Mouse (Mus musculus): ENCODE results near the gene Tut1.

Gene Tut1

DNA sequence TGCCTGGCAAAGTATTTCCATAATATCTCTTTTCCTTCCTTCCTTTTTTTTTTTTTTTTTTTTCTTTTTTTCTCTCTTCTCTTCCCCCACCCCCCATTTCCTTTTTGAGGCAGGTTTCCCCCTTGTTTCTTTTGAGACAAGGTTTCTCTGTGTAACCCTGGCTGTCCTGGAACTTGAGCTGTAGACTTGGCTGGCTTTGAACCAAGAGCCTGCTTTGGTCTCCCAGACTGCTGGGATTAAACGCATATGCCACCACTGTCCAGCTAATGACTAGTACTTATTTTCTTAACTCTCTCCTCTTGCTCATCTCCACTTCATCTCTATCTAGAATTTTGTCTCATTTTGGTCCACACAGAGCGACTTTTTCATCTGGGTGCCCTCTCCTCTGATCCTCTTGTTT, 10.6 kb upstream of the Tut1 start:
- DNase-seq, result no peak

- DNase-seq, result no peak
These were observed 9.6 kb upstream of the Tut1 start for GRCm38 (mm10) chr19:8944062-8944461.

DNA sequence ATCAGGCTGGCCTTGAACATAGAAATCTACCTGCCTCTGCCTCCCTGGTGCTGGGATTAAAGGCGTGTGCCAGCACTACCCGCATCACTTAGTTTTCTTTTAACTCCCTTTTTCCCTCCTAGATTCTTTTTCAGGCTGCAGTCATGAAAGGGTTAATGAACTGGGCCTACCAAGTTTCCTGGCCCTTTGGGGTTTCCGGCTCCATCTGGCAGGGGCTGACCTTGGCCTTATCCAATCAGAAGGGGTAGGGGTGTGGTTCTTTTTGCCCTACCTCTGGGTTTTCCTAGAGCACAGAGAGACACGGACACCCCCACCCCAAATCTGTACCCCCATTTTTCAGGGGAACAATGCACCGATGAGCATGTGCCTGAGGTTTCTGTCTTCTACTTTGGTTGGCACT, 8.9 kb upstream of the Tut1 start:
- DNase-seq, result peak; percentile 71

GRCm38 (mm10) chr19:8945251-8945650, 8.4 kb upstream of the Tut1 start:
- DNase-seq, result no peak

DNA sequence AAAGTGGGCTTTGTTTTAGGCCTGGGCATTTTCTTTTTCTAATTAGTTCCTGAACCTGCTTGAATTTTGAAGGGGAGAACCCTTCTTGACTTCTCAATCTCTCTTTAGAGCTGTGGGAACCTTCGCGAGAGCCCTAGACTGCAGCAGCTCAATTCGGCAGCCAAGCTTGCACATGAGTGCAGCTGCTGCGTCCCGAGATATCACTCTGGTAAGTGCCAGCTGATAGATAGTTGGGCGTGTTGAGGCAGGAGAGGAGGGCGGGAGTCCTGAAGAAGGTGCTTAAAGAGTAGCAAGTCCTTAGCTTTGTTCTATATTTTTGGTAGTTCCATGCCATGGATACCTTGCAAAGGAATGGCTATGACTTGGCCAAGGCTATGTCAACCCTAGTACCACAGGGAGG, 6.7 kb upstream of the Tut1 start:
- DNase-seq, result no peak

- DNase-seq, result no peak
These were observed 3.5 kb upstream of the Tut1 start for GRCm38 (mm10) chr19:8950190-8950589.

GRCm38 (mm10) chr19:8952241-8952640, 1.4 kb upstream of the Tut1 start:
- no peak for DNase-seq

GRCm38 (mm10) chr19:8954171-8954570, 524 bp downstream of the Tut1 start:
- no peak for DNase-seq

DNA sequence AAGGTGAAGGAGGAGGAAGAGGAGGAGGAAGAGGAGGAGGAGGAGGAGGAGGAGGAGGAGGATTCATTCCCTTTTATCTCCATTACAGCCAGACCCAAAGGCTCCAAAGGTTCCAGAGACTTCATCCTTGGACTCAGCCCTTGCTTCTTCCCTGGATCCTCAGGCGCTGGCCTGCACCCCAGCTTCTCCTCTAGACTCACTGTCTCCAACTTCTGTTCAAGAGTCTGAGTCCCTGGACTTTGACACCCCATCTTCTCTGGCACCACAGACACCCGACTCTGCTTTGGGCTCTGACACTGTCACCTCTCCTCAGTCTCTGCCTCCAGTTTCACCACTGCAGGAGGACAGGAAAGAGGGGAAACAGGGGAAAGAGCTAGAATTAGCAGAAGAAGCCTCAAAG, 8.6 kb downstream of the Tut1 start:
- DNase-seq, result peak; percentile 41

- DNase-seq, result no peak
These were observed 11.4 kb downstream of the Tut1 start for GRCm38 (mm10) chr19:8965075-8965474.

GRCm38 (mm10) chr19:8965771-8966170, 12.1 kb downstream of the Tut1 start:
- DNase-seq, result peak; percentile 37

- DNase-seq, result no peak
These were observed 12.5 kb downstream of the Tut1 start for GRCm38 (mm10) chr19:8966198-8966589.

GRCm38 (mm10) chr19:8966590-8967372, 13.1 kb downstream of the Tut1 start, which contains the start of gene Eef1g:
Gene Eef1g (plus strand): TSS chr19:8967041.
- peak; percentile 100 for DNase-seq

- DNase-seq, result no peak
These were observed 13.7 kb downstream of the Tut1 start for GRCm38 (mm10) chr19:8967373-8967743.

DNA sequence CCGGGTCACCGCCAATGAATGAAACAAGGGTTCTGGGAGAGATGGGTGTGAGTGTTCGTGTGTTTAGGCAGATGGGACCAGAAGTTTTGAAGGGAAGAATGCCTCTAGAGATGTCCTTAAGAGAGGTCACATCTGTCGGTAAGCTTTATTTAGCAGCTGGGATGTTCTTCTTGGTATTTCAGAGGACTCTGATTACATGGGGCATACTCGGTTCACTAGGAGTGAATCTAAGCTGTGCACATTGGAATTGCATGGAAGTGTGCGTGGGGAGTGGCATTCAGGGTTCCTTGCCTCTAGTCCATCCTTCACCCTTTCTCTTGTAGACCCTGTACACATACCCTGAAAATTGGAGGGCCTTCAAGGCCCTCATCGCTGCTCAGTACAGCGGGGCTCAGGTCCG, 14.2 kb downstream of the Tut1 start:
- DNase-seq, result no peak

DNA sequence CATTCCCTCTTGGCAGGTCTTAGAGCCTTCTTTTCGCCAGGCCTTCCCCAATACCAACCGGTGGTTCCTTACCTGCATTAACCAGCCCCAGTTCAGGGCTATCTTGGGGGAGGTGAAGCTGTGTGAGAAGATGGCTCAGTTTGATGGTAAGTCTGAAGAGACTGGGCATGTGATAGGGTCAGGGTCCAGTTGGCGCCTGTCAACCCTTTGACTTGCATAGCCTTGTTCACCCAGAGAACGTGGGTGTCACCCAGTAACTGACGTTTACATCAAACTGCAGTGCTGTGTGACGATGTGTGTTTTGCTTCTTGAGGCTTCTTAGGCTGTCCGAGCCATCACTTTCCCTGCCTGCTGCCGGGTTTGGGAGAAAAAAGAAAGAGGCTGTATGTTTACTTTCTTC, 18.8 kb downstream of the Tut1 start:
- DNase-seq, result peak; percentile 59

- DNase-seq, result no peak
These were observed 21.0 kb downstream of the Tut1 start for GRCm38 (mm10) chr19:8974638-8975037.

GRCm38 (mm10) chr19:8975491-8975890, 21.8 kb downstream of the Tut1 start:
- DNase-seq, result no peak

DNA sequence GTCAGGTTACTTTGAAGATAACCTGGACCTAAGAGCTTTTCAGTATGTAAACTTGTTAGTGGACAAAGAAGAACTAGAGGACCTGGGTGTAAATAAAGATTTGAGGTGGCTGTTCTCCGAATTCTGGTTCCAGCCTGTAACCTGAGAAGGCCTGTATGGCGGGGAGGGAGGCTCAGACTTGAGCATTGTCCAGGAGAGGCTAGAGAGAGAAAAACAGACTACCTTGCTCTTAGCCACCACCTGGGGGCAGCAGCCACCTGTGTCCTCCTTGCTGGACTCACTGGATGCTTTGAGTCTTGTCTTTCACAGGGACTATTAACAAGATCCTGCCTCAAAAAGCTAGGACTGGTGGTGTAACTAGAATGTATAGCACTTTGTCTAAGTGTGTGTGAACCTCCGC, 22.9 kb downstream of the Tut1 start:
- DNase-seq, result no peak

DNA sequence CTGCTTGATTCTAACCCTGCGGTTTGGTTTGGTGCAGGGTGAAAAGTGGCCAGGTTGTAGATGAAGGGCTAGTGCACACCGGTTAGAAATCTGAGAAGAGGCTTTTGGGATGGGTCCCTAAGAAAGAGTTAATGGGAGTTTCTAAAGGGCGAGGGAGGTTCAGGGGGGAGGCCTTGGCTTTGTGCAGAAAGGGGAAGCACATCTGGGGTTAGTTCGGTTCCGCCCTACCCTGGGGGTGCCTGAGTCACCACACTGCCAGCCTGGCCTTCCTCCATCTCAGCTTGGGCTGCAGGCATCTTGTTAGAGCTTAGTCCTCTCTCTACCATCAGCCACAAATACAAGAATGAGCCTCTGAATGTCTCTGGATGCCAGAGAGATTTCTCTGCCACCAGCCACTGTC, 27.1 kb downstream of the Tut1 start:
- no peak for DNase-seq

DNA sequence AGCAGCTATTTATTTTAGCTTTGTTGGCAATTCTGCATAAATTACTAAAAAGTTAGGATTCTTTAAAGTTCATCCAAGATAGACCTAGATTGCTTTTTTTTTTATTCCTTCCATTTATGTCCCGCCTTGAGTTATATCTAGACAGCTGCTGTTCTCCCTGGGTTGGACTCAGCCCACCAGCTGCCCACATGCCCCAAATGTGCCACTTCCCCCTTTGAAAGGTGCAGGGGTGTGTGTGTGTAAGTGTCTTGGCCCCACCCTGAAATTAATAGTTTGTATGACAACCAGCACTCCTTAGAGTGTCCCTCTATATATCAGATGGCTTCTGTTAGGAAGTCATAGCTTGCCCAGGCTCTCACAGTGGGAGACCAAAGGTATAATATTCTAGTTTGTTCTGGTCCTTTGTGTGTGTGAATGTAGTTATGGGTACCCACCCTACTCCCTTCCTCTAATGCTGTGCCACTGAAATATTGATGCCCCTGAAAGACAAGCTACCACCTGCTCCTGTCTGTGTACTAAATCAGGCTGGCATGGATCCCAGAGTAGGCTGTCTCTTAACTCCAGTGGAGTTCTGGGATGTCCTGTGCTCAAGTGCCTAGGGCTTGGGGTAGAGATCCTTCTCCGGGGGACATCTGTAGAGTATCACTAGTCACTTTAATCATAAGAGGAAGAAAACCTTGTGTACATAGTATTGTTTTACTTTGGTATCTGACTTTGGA, 28.0 kb downstream of the Tut1 start:
- DNase-seq, result no peak

DNA sequence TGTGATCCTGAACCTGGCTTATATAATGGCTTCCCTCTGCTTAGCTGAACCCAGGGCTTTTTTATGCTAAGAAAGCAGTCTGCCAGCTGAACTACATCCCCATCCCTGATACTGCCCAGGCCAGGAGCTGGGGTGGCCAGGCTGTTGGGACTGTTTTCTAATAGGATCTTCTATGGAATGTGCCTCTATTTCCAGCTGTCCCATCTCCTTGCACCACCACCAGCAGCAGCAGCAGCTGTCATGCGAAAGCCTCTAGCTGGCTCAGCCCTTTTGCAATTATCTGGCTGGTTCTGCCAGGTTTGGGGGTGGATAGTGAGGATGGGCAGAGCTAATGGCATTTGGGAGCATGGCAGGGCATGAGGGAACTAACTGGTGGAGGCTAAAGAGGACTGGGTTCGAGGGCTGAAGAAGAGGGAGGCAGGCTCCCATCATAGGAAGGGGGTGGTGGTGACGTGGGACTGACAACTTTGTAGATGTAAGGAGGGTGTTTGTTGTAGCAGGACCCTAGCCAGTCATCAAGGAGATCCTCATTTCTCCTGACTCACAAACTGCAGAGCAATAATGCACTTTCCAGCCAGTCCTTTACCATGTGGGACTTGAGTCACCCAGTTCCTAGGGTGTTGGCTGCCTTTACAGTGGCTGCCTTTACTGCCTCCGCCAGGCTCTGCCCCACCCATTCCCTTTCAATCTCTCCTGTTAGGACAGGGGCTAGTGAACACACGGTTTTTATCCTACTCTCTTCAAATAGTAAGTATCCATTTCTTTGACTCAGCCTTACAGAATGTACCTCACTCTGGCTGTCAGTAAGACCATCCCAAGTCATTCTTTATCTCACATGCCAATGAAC, 28.9 kb downstream of the Tut1 start:
- DNase-seq, result no peak

DNA sequence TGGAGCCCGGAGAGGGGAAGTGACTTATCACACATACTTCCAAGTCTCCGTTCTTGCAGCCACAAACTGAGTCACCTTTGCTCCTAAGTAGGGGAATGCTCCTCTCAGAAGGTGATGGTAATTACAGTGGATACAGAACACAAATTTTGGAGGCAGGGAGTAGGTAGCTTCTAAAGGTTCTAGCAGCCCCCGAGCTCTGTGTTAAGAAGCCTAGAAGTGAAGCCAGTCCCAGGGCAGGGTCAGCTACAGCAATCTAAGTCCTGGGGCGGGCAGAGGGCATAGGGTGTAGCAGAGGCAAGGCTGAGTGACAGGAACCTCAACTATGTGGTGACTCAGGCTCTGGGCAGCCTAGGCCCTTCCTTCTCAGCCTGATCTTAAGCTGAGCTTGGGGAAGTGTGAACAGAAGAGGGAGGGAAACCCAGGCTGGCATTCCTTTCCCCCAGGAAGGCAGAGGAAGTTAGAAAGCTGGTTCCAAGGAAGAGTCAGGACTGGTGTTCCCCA, 29.6 kb downstream of the Tut1 start:
- no peak for DNase-seq
